Mouse (Mus musculus): Measurements from ENCODE around the gene Magi2.

Magi2 gene

GRCm38 (mm10) chr5:19745916-19746315 is 519.1 kb downstream of the Magi2 start:
- DNase-seq (ENCODE audit: extremely low spot score) = no peak

- DNase-seq (ENCODE audit: extremely low spot score) = no peak
Measured at GRCm38 (mm10) chr5:19746865-19747514, 520.2 kb downstream of the Magi2 start.

- DNase-seq (ENCODE audit: extremely low spot score) = no peak
Measured at GRCm38 (mm10) chr5:19747631-19748030, 520.8 kb downstream of the Magi2 start.

- no peak for DNase-seq (ENCODE audit: extremely low spot score)
Measured at GRCm38 (mm10) chr5:19779224-19779623, 552.4 kb downstream of the Magi2 start.

- no peak for DNase-seq (ENCODE audit: extremely low spot score)
Measured at GRCm38 (mm10) chr5:19780076-19780475, 553.2 kb downstream of the Magi2 start.

- no peak for DNase-seq (ENCODE audit: extremely low spot score)
Measured at GRCm38 (mm10) chr5:19785320-19785719, 558.5 kb downstream of the Magi2 start.

GRCm38 (mm10) chr5:19787522-19788144 is 560.8 kb downstream of the Magi2 start:
- no peak for DNase-seq (ENCODE audit: extremely low spot score)

- DNase-seq (ENCODE audit: extremely low spot score) = no peak
Measured at GRCm38 (mm10) chr5:19803052-19803769, 576.4 kb downstream of the Magi2 start.

- no peak for DNase-seq (ENCODE audit: extremely low spot score)
Measured at GRCm38 (mm10) chr5:19822502-19822901, 595.7 kb downstream of the Magi2 start.

- DNase-seq (ENCODE audit: extremely low spot score) = no peak
Measured at GRCm38 (mm10) chr5:19825943-19826342, 599.1 kb downstream of the Magi2 start.

GRCm38 (mm10) chr5:19829341-19829740 is 602.5 kb downstream of the Magi2 start:
- DNase-seq (ENCODE audit: extremely low spot score) = no peak

GRCm38 (mm10) chr5:19862854-19863253 is 636.0 kb downstream of the Magi2 start:
- DNase-seq (ENCODE audit: extremely low spot score) = no peak

- DNase-seq (ENCODE audit: extremely low spot score) = no peak
Measured at GRCm38 (mm10) chr5:19870406-19870805, 643.6 kb downstream of the Magi2 start.

GRCm38 (mm10) chr5:19891693-19892092 is 664.9 kb downstream of the Magi2 start:
- no peak for DNase-seq (ENCODE audit: extremely low spot score)

- DNase-seq (ENCODE audit: extremely low spot score) = no peak
Measured at GRCm38 (mm10) chr5:19895893-19896292, 669.1 kb downstream of the Magi2 start.

GRCm38 (mm10) chr5:19901625-19902024 is 674.8 kb downstream of the Magi2 start:
- DNase-seq (ENCODE audit: extremely low spot score) = no peak

- DNase-seq (ENCODE audit: extremely low spot score) = no peak
Measured at GRCm38 (mm10) chr5:19906636-19907035, 679.8 kb downstream of the Magi2 start.

GRCm38 (mm10) chr5:19907381-19907982 is 680.6 kb downstream of the Magi2 start:
- DNase-seq (ENCODE audit: extremely low spot score) = peak; percentile 41

- DNase-seq (ENCODE audit: extremely low spot score) = no peak
Measured at GRCm38 (mm10) chr5:19907983-19908705, 681.3 kb downstream of the Magi2 start.

GRCm38 (mm10) chr5:19908706-19909060 is 681.8 kb downstream of the Magi2 start:
- no peak for DNase-seq (ENCODE audit: extremely low spot score)

- peak; percentile 25 for DNase-seq (ENCODE audit: extremely low spot score)
Measured at GRCm38 (mm10) chr5:19909071-19909470, 682.2 kb downstream of the Magi2 start.

GRCm38 (mm10) chr5:19909664-19910063 is 682.8 kb downstream of the Magi2 start:
- no peak for DNase-seq (ENCODE audit: extremely low spot score)

All from embryo, embryonic 9.5 days (tissue).